Mouse (Mus musculus) embryonic facial prominence, embryonic 11.5 days (tissue): ENCODE data around the gene Scube3. TPM values are rescaled to one million over a fixed set of nuclear protein-coding genes. Genes with fewer than 3 reads are reported as not detected.
A peak's percentile ranks its signal among the peaks of the same experiment; 100 is the strongest.

Source experiments
- ATAC-seq: fragments of 200-750 bp; cut with Nextera tagmentation; replicated peaks from 2 replicates; pipeline ENCODE4 v1.8.0; 2017; ENCODE audit warnings: low read depth; ENCODE audit not compliant: insufficient number of reproducible peaks, low FRiP score, low TSS enrichment
- DNase-seq: peaks from one replicate; pipeline ENCODE4 v3.0.0-alpha.2; 2015; ENCODE audit warnings: low spot score
- H3K27ac ChIP-seq: fragments of 300-500 bp; sonication (generic); replicated peaks from 2 replicates; pipeline ENCODE4 v1.5.1; 2014; ENCODE audit warnings: mild to moderate bottlenecking, low read depth, low read length, control low read depth
- H3K27me3 ChIP-seq: fragments of 300-500 bp; sonication (generic); 2 replicates; pipeline ENCODE4 v1.6.1; 2014; ENCODE audit warnings: mild to moderate bottlenecking, low read length, moderate library complexity, mixed read lengths; ENCODE audit not compliant: control insufficient read depth, insufficient read depth
- H3K36me3 ChIP-seq: fragments of 300-500 bp; sonication (generic); replicated peaks from 2 replicates; pipeline ENCODE4 v1.6.1; 2014; ENCODE audit warnings: low read depth, mild to moderate bottlenecking, low read length, moderate library complexity, mixed read lengths; ENCODE audit not compliant: control insufficient read depth, insufficient read depth
- H3K4me1 ChIP-seq: fragments of 300-500 bp; sonication (generic); 2 replicates; pipeline ENCODE4 v1.6.1; 2014; ENCODE audit warnings: low read length, mixed read lengths; ENCODE audit not compliant: control insufficient read depth, insufficient read depth
- H3K4me2 ChIP-seq: fragments of 300-500 bp; sonication (generic); 2 replicates; pipeline ENCODE4 v1.6.1; 2014; ENCODE audit warnings: low read depth, mild to moderate bottlenecking, control low read depth, low read length, moderate library complexity
- H3K4me3 ChIP-seq: fragments of 300-500 bp; sonication (generic); 2 replicates; pipeline ENCODE4 v1.5.1; 2014; ENCODE audit warnings: low read depth, low read length, control low read depth
- H3K9ac ChIP-seq: fragments of 300-500 bp; sonication (generic); replicated peaks from 2 replicates; pipeline ENCODE4 v1.6.1; 2014; ENCODE audit warnings: mild to moderate bottlenecking, control low read depth, low read length
- H3K9me3 ChIP-seq: fragments of 300-500 bp; sonication (generic); replicated peaks from 2 replicates; pipeline ENCODE4 v1.6.1; 2016; ENCODE audit warnings: mild to moderate bottlenecking, low read length, inconsistent platforms, mixed read lengths; ENCODE audit not compliant: control insufficient read depth
- WGBS: fragments of 180-500 bp; shearing (Covaris S2); extraction: QIAGEN DNeasy Blood & Tissue Kit; methylation state at CpG from one replicate; pipeline ENCODE4 v1.1.7; 2014; 5-methylcytosine and 5-hydroxymethylcytosine counted together
- polyA plus RNA-seq: library from polyadenylated mRNA; unstranded; fragments of >200 nt; fragmentation: Nextera tagmentation; extraction: Ambion mirVana; gene quantifications from 2 replicates; pipeline ENCODE4 v1.2.1, GENCODE M21; 2014

Scube3 gene
- polyA plus RNA-seq, 1 experiment from 2014 or later, result 8.6 TPM

DNA sequence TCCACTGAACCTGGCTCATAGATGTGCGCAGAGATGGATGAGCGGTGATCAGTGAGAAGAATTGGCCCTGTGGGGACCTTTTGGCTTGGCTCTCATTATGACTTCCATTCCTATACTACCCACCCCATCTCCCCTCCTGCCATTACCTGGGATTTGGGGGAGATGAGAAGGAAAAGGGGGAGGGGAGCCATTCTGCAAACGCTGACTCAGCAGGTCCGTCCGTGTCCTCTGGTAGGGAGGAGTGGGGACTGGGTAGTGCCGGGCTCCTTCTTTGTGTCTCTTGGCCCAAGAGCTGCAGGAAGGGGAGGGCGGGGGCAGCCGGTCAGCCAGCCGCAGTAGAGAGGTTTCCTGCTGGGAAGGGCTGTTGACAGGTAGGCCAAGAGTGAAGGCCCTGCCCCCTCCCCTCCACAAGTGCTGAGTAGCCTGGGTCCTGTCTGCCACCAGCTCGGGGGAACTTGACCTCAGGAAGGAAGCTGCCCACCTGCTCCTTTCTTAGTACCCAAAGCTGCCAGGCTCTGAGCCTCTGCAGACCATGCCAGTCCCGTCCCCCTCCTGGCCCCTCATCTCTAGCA, 19.5 kb downstream of the Scube3 start:
- H3K27me3 ChIP-seq, result no peaks in the 10 kb centered on the region; the same call in 1 of the 2 replicates
- H3K9me3 ChIP-seq, result no peaks in the 10 kb centered on the region
- 27% methylated on average over 11 of the region's 11 CpGs for WGBS
- no peak overlapping the region for H3K9ac ChIP-seq
- no peak overlapping the region for H3K4me2 ChIP-seq
- peaks cover 3% of the 10 kb centered on the region; the same call in 1 of the 2 replicates for H3K36me3 ChIP-seq
- DNase-seq (no peak), ATAC-seq (no peak)
- no peak overlapping the region for H3K27ac ChIP-seq
- no peak overlapping the region for H3K4me3 ChIP-seq
- H3K4me1 ChIP-seq, result peaks cover 12% of the 10 kb centered on the region

DNA sequence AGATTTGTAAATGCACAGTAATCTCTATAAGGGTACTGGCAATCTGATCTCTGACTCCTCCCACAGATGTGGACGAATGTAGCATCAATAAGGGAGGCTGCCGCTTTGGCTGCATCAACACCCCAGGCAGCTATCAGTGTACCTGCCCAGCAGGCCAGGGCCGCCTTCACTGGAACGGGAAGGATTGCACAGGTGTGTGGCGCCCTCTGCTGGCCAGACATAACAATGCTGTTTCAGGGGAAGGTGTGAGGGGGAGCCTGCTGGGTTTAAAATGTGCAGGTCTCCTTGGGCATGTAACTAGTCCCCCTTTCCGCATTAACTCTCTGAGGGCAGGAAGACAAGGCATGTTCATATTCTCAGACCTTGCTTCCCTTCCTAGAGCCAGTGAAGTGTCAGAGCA, 21.7 kb downstream of the Scube3 start:
- Histone ChIP-seq H3K9ac (no peak overlapping the region), H3K27ac (no peak overlapping the region), H3K4me2 (no peak overlapping the region), H3K4me3 (no peak overlapping the region), H3K4me1 (peaks cover 12% of the 10 kb centered on the region), H3K9me3 (no peaks in the 10 kb centered on the region), H3K27me3 (no peaks in the 10 kb centered on the region; the same call in 1 of the 2 replicates), H3K36me3 (peaks cover 3% of the 10 kb centered on the region; the same call in 1 of the 2 replicates)
- ATAC-seq (no peak), DNase-seq (peak; percentile 82)
- 7% methylated on average over 6 of the region's 6 CpGs for WGBS

DNA sequence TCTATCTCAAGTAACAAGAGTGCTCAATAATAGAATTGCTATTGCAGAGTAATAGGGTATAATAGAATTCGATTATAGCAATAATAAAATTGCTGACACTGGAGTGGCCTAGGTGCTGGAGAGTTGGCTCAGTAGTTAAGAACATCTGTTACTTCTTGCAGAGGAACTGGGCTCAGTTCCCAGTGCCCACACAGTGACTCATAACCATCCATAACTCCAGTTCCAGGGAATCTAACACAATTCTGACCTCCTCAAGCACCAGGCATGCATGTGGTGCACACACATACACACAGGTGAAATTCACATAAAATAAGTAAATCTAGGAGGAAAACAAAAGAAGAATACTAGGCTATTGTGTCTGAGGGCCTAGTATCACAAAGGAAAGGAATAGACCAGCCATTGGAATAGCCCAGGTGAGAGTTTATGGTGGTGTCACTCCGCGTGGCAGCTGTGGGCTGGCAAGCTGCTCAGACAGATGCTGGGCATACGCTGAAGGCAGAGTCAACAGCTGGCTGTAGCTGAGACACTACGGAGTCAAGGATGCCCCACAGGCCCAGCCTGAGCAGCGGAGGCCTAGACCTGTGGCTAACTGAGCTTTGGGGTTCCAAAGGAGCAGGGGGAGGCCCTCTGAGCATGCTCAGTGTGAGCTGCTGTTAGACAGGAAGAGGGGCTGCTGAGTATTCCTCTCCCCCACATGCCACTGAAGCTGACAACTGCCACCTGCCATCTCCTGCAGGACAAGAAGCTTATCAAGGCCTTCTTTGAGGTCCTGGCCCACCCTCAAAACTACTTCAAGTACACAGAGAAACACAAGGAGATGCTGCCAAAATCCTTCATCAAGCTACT, 28.7 kb downstream of the Scube3 start:
- no peaks in the 10 kb centered on the region for H3K27me3 ChIP-seq
- no peak overlapping the region for H3K9ac ChIP-seq
- H3K9me3 ChIP-seq, result no peaks in the 10 kb centered on the region
- DNase-seq (no peak), ATAC-seq (no peak)
- H3K4me2 ChIP-seq, result no peak overlapping the region
- peaks cover 2% of the 10 kb centered on the region; the same call in 1 of the 2 replicates for H3K36me3 ChIP-seq
- H3K4me3 ChIP-seq, result no peak overlapping the region
- 92% methylated on average over 6 of the region's 6 CpGs for WGBS
- H3K4me1 ChIP-seq, result peaks cover 10% of the 10 kb centered on the region; the same call in 1 of the 2 replicates
- H3K27ac ChIP-seq, result no peak overlapping the region

DNA sequence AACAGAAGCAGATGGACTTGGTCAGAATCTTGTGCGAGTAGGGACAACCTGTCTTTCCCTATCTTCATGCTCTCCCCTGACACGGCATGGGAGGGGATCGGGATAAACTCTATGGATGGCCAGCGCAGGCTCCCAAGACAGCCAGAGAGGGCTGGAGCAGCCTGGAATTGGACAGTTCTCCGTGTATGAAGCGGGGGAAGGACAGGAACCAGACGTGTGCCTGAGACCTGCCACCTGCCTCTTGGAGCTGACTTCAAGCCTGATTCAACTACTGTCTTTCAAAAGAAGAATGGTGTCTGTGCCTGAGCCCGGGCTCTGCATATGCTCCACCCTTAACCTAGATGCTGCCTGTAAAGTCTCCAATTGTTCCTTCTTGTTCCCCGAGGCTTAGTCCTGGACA, 30.7 kb downstream of the Scube3 start:
- H3K36me3 ChIP-seq, result peaks cover 2% of the 10 kb centered on the region; the same call in 1 of the 2 replicates
- 0 out of 2 replicates have a peak overlapping the region, but pooled peaks have one; percentile 10 for H3K9ac ChIP-seq
- peaks cover 10% of the 10 kb centered on the region; the same call in 1 of the 2 replicates for H3K4me1 ChIP-seq
- WGBS, result 63% methylated on average over 9 of the region's 9 CpGs
- DNase-seq (no peak), ATAC-seq (no peak)
- H3K27me3 ChIP-seq, result no peaks in the 10 kb centered on the region
- no peak overlapping the region for H3K4me3 ChIP-seq
- H3K9me3 ChIP-seq, result no peaks in the 10 kb centered on the region
- no peak overlapping the region for H3K27ac ChIP-seq
- H3K4me2 ChIP-seq, result no peak overlapping the region

DNA sequence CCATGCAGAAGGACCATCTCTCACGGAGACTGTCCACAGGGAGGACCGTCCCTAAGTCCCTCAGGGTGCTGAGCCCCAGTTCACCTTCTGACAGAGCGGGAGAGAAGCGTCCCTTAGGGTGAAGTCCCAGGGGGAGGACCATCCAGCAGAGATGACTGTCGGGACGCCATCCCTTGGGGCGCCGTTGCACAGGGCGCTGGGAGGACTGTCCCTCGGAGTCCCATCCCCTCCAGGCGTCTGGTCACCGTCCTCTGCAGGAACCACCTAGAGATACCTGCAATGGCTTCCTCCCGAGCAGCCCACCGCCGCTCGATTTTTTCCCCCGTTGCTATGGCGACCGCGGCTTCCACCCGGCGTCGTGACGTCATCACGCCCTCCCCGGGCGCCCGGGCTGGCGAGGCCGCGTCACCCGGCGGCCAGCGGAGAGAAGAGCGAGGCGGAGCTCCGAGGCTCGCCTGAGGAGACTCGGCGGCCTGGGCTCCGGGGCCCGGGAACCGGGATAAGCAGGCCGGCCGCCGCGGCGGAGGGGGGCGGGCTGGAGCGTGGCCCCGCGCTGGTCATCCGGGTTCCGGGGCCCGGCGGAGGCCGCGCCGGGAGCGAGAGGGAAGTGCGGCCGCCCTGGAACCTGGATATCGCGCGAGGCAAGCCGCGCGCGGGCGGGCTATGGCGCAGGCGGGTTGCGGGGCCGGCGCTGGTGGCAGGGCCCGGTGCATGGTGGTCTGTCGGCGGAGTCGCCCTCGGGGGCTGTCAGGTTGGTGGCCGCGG, 35.0 kb downstream of the Scube3 start, which contains the start of gene Zfp523:
Gene Zfp523 (plus strand): TSS at position 355 of the 765 bp plus-strand sequence.
- peak; percentile 68 for ATAC-seq
- no peaks in the 10 kb centered on the region for H3K27me3 ChIP-seq
- whole genome bisulfite sequencing, result under 1% methylated on average over 73 of the region's 82 CpGs
- peak within 1 kb of the TSS; percentile 91 for H3K27ac ChIP-seq
- peaks cover 9% of the 10 kb centered on the region; the same call in 1 of the 2 replicates for H3K4me1 ChIP-seq
- H3K4me2 ChIP-seq, result peak within 1 kb of the TSS; percentile 94
- peak within 1 kb of the TSS; percentile 95 for H3K9ac ChIP-seq
- peak within 1 kb of the TSS; percentile 87 for H3K4me3 ChIP-seq
- no peaks in the 10 kb centered on the region; the same call in 1 of the 2 replicates for H3K36me3 ChIP-seq
- peak; percentile 93 for DNase-seq
- no peaks in the 10 kb centered on the region for H3K9me3 ChIP-seq

DNA sequence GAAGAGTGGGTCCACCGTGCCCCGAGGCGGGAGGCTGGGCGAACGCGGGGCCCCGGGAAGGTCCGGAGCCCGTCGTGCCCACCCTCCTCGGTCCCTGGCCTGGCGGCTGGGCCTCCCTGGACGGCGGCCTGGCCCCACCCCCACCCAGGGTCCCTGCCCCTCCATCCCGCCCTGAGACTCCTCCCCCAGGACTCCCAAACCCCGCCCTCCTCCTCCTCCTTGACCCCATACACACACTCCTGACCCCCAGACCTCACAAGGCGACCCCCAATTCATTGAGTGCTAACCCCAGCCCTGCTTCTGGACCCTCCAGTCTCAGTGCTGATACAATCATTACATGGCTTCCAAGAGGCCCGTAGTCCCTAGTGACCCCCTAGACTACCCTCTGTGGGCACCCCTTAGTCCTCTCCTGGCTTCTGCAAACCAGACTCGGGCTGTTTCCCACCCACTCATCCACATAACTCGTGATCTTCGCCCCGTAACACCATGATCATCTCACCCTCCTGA, 35.7 kb downstream of the Scube3 start:
- Histone ChIP-seq H3K9me3 (no peaks in the 10 kb centered on the region), H3K4me2 (peak overlapping the region; percentile 94), H3K9ac (peak overlapping the region; percentile 95), H3K36me3 (no peaks in the 10 kb centered on the region; the same call in 1 of the 2 replicates), H3K27me3 (no peaks in the 10 kb centered on the region), H3K4me1 (0 out of 2 replicates have a peak, but pooled peaks cover 3% of the 10 kb centered on the region), H3K27ac (peak overlapping the region; percentile 91), H3K4me3 (peak overlapping the region; percentile 87)
- ATAC-seq (peak; percentile 30), DNase-seq (peak; percentile 71)
- WGBS, result 10% methylated on average over 13 of the region's 22 CpGs

DNA sequence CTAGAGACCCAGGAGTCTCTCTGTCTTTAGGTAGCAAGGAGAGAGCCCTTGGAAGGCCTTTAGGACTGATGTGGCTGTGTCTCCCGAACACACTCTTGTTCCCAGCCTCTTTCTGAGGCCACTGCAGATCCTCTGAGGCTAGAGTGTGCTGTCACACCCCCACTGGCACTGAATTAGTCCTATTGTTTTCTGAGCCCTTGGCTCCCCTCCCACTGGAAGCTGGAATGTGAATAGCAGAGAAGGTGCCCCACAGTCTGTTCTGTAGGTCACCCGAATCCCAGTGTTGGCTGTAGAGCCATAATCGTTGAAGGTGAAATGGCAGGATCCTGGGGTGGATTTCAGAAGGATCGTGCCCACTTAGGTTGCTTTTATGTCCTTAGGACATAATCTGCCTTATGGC, 38.4 kb downstream of the Scube3 start:
- no peak for ATAC-seq
- Histone ChIP-seq H3K36me3 (no peaks in the 10 kb centered on the region), H3K27me3 (no peaks in the 10 kb centered on the region), H3K4me2 (no peak overlapping the region), H3K9ac (no peak overlapping the region), H3K9me3 (no peaks in the 10 kb centered on the region), H3K4me3 (no peak overlapping the region), H3K27ac (no peak overlapping the region), H3K4me1 (no peaks in the 10 kb centered on the region)
- WGBS, result 38% methylated on average over 4 of the region's 4 CpGs
- DNase-seq, result no peak
